Comparison of ENCODE assay signal across 20 mouse cellular contexts in the genomic region with DNA sequence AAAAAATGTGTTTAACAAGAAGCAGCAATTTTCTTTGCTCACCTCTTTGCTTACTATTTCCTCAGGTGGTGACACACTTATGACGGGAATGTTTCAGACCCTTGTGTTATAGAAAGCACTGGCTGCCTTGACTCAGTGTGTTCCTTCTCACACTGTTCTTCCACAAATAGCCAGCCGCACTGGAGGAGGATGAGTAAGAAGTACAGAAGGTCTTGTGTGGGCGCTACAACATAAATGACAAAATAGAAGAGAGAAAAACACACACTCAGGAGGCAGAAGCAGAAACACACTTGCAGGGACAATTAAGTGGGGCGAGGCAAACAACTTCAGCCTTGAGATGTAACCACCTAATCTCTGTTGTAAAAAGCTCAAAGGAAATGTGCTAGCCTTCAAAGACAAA.
A peak's percentile ranks its signal among the peaks of the same experiment; 100 is the strongest.
DNase-seq lines count a peak whose midpoint lies in the region; ATAC-seq lines count a peak whose summit lies in the region.
"Had no signal": no experiment of that assay in that cellular context is flagged by ENCODE, and none has a peak within 500 bp of the region (broad histone marks: within the 10 kb centered on the region; RNA-seq: fewer than 3 reads in every experiment).

No protein-coding gene starts in this region.

- no peaks in the 10 kb centered on the region for H3K9me3 ChIP-seq in forebrain, embryonic 16.5 days (ENCODE audit: control insufficient read depth, low read length)
- H3K9me3 ChIP-seq: embryonic facial prominence, embryonic 15.5 days; midbrain, embryonic 12.5 days; neural tube, embryonic 12.5 days had no signal

- no peak overlapping the region for H3K4me2 ChIP-seq in forebrain, embryonic 16.5 days (ENCODE audit: low read length)
- H3K4me2 ChIP-seq: embryonic facial prominence, embryonic 15.5 days; midbrain, embryonic 12.5 days; neural tube, embryonic 12.5 days had no signal

- no peak overlapping the region for H3K4me3 ChIP-seq in forebrain, embryonic 16.5 days (replicated peaks; ENCODE audit: low read length)
- H3K4me3 ChIP-seq: embryonic facial prominence, embryonic 15.5 days; midbrain, embryonic 12.5 days; neural tube, embryonic 12.5 days had no signal

- no peaks in the 10 kb centered on the region for H3K27me3 ChIP-seq in forebrain, embryonic 16.5 days (replicated peaks; ENCODE audit: control insufficient read depth, insufficient read depth, low read length)
- H3K27me3 ChIP-seq: embryonic facial prominence, embryonic 15.5 days; midbrain, embryonic 12.5 days; neural tube, embryonic 12.5 days had no signal

- H3K4me1 ChIP-seq in forebrain, embryonic 16.5 days (replicated peaks; ENCODE audit: control insufficient read depth, insufficient read depth, low read length): no peaks in the 10 kb centered on the region
- H3K4me1 ChIP-seq: embryonic facial prominence, embryonic 15.5 days; midbrain, embryonic 12.5 days; neural tube, embryonic 12.5 days had no signal

- 88% methylated on average over 4 of the region's 4 CpGs for WGBS in forebrain, embryonic 16.5 days

- no peak overlapping the region for H3K27ac ChIP-seq in forebrain, embryonic 16.5 days (ENCODE audit: low read length)
- H3K27ac ChIP-seq: embryonic facial prominence, embryonic 15.5 days; kidney, postnatal 0 days; midbrain, embryonic 12.5 days; neural tube, embryonic 12.5 days; stomach, postnatal 0 days had no signal

- H3K9ac ChIP-seq in forebrain, embryonic 16.5 days (replicated peaks; ENCODE audit: low read depth, low read length): no peak overlapping the region
- H3K9ac ChIP-seq: embryonic facial prominence, embryonic 15.5 days; forebrain, postnatal 0 days; midbrain, embryonic 12.5 days; neural tube, embryonic 12.5 days had no signal

- no peaks in the 10 kb centered on the region for H3K36me3 ChIP-seq in forebrain, embryonic 16.5 days (ENCODE audit: control insufficient read depth, insufficient read depth)
- H3K36me3 ChIP-seq: embryonic facial prominence, embryonic 15.5 days; midbrain, embryonic 12.5 days; neural tube, embryonic 12.5 days had no signal

- intact Hi-C loops in left cerebral cortex, postnatal 4 days (cut with DNase I): no loop called here
- intact Hi-C loops in left cerebral cortex, postnatal 36 days (cut with DNase I): loop anchor here (10.0 kb wide), 1 partner anchor 141 kb away; no protein-coding TSS in a partner anchor

- DNase-seq in left cerebral cortex, adult 11 months (ENCODE audit: low spot score): peak; percentile 49
- no peak for DNase-seq in left cerebral cortex, postnatal 4 days
- DNase-seq in frontal cortex, postnatal 36 days (ENCODE audit: low spot score in 2 of 2): peak; percentile 62 to 71
- DNase-seq in layer of hippocampus, adult 9-10 months (ENCODE audit: low spot score): peak; percentile 27
- DNase-seq in left cerebral cortex, postnatal 36 days (ENCODE audit: low spot score in 2 of 2): peak; percentile 51 to 59
- DNase-seq in cerebellum, adult 9-10 months: no peak
- DNase-seq: adrenal gland, adult 8-10 months; cerebellum, postnatal 25 days; forebrain, postnatal 0 days; kidney, adult 11 months; liver; thymus, postnatal 36 days had no signal

- ATAC-seq in forebrain, embryonic 16.5 days: no peak
- ATAC-seq: forebrain, postnatal 0 days; hindbrain, embryonic 16.5 days; lung, postnatal 0 days had no signal

Comparison
In these comparisons a context has a peak if more than half of its experiments do, and no peak if none do; other contexts are left out.
1. DNase-seq: peak in left cerebral cortex, adult 11 months (single experiment), frontal cortex, postnatal 36 days (2 of 2), layer of hippocampus, adult 9-10 months (single experiment) and left cerebral cortex, postnatal 36 days (2 of 2); none in left cerebral cortex, postnatal 4 days (single experiment) and cerebellum, adult 9-10 months (single experiment).